Mouse (Mus musculus) macrophage (primary cell): ENCODE data around the gene Kdm7a. TPM values are rescaled to one million over a fixed set of nuclear protein-coding genes. Genes with fewer than 3 reads are reported as not detected.

ENCODE experiments used
- polyA plus RNA-seq: library from polyadenylated mRNA; stranded (reverse); fragments of 250-400 nt; gene quantifications from 3 replicates; pipeline ENCODE4 v1.2.4, GENCODE M21; 2018; ENCODE audit warnings: inconsistent platforms

Kdm7a gene
- polyA plus RNA-seq, 1 experiment from 2014 or later: 11.0 TPM

Other genes with a start within 250 kb of the Kdm7a start
- 49.2 to 107 TPM (median 53.5 TPM) in 3 replicates for gene Parp12, start 88.4 kb downstream of the Kdm7a start, polyA plus RNA-seq
- gene Slc37a3, start 170.9 kb upstream of the Kdm7a start, polyA plus RNA-seq: 15.2 to 33.3 TPM (median 21.6 TPM) in 3 replicates
- 3.6 to 21.5 TPM (median 8.0 TPM) in 3 replicates for gene Rab19, start 174.4 kb upstream of the Kdm7a start, polyA plus RNA-seq
- gene Mkrn1, start 213.7 kb upstream of the Kdm7a start, polyA plus RNA-seq: 84.9 to 132 TPM (median 125 TPM) in 3 replicates